In genomic region chr6:3307598-3308220, GRCm38 (mm10) we compare ENCODE assay signal across 8 mouse cellular contexts.
DNase-seq lines count a peak whose midpoint lies in the region; ATAC-seq and TF ChIP-seq lines count a peak whose summit lies in the region.
"Not testable (repeated sequence)": the region's sequence is repeated elsewhere in the genome, so short reads cannot be mapped to it uniquely, and the experiment has no call there.

No protein-coding gene starts in this region.

- not testable (repeated sequence) for H3K4me3 ChIP-seq in forebrain, postnatal 0 days (ENCODE audit: low read depth, low read length); liver, embryonic 11.5 days (ENCODE audit: low read depth, low read length)
- peak overlapping the region; percentile 27 for H3K4me3 ChIP-seq in hindbrain, embryonic 10.5 days
- peak overlapping the region; percentile 16; the same call in 1 of the 2 replicates for H3K4me3 ChIP-seq in kidney, embryonic 15.5 days (replicated peaks)

- DNase-seq in ES-CJ7 (ENCODE audit: low read depth, low spot score): peak; percentile 59
- peak; percentile 79 for DNase-seq in embryo, embryonic 10 days (ENCODE audit: low spot score)
- DNase-seq in forebrain, postnatal 0 days: peak; percentile 18
- DNase-seq in hindbrain, embryonic 10.5 days (ENCODE audit: low spot score): peak; percentile 65
- DNase-seq in liver, embryonic 11.5 days (ENCODE audit: low spot score): peak; percentile 38
- peak; percentile 65 for DNase-seq in mesoderm, embryonic 11.5 days (ENCODE audit: low read depth, low spot score)
- peak; percentile 6 for DNase-seq in retina, embryonic 14.5 days (ENCODE audit: low spot score)

- peak; percentile 20; the same call in 1 of the 2 replicates for ATAC-seq in forebrain, postnatal 0 days
- ATAC-seq in kidney, embryonic 15.5 days (replicated peaks; ENCODE audit: low FRiP score): peak; percentile 94
- ATAC-seq in liver, embryonic 11.5 days (replicated peaks; ENCODE audit: low FRiP score): peak; percentile 63; the same call in 1 of the 2 replicates

- not testable (repeated sequence) for H3K27me3 ChIP-seq in forebrain, postnatal 0 days (ENCODE audit: insufficient read depth, low read length); hindbrain, embryonic 10.5 days (ENCODE audit: insufficient read depth, poor library complexity, severe bottlenecking); kidney, embryonic 15.5 days; liver, embryonic 11.5 days (replicated peaks; ENCODE audit: control insufficient read depth, insufficient read depth, low read length)

- not testable (repeated sequence) for H3K36me3 ChIP-seq in forebrain, postnatal 0 days (ENCODE audit: insufficient read depth); hindbrain, embryonic 10.5 days; kidney, embryonic 15.5 days; liver, embryonic 11.5 days (ENCODE audit: control insufficient read depth, insufficient read depth, low read length)

- not testable (repeated sequence) for H3K9ac ChIP-seq in forebrain, postnatal 0 days; kidney, embryonic 15.5 days; liver, embryonic 11.5 days (ENCODE audit: low read depth, low read length)

- H3K4me1 ChIP-seq in forebrain, postnatal 0 days (ENCODE audit: insufficient read depth); hindbrain, embryonic 10.5 days (replicated peaks); kidney, embryonic 15.5 days; liver, embryonic 11.5 days (replicated peaks; ENCODE audit: control insufficient read depth, insufficient read depth, low read length): not testable (repeated sequence)

- 2% methylated on average over 11 of the region's 11 CpGs for WGBS in forebrain, postnatal 0 days
- WGBS in hindbrain, embryonic 10.5 days: under 1% methylated on average over 11 of the region's 11 CpGs
- under 1% methylated on average over 11 of the region's 11 CpGs for WGBS in kidney, embryonic 15.5 days
- WGBS in liver, embryonic 11.5 days: 7% methylated on average over 11 of the region's 11 CpGs

- H3K27ac ChIP-seq in forebrain, postnatal 0 days (ENCODE audit: low read depth, low read length); liver, embryonic 11.5 days (ENCODE audit: low read depth, low read length): not testable (repeated sequence)
- H3K27ac ChIP-seq in hindbrain, embryonic 10.5 days: peak overlapping the region; percentile 53
- 0 out of 2 replicates have a peak overlapping the region, but pooled peaks have one; percentile 22 for H3K27ac ChIP-seq in kidney, embryonic 15.5 days

- H3K4me2 ChIP-seq in forebrain, postnatal 0 days (ENCODE audit: low read depth): peak overlapping the region; percentile 23; the same call in 1 of the 2 replicates
- H3K4me2 ChIP-seq in kidney, embryonic 15.5 days: peak overlapping the region; percentile 48
- H3K4me2 ChIP-seq in liver, embryonic 11.5 days: not testable (repeated sequence)

- TF ChIP-seq CTCF in forebrain, postnatal 0 days (IDR thresholded peaks at IDR 0.05; ENCODE audit: low read depth): not testable (repeated sequence)

- not testable (repeated sequence) for H3K9me3 ChIP-seq in forebrain, postnatal 0 days (ENCODE audit: low read length); hindbrain, embryonic 10.5 days; kidney, embryonic 15.5 days (replicated peaks); liver, embryonic 11.5 days (ENCODE audit: control insufficient read depth, low read length)

Comparison
In these comparisons a context has a peak if more than half of its experiments do, and no peak if none do; other contexts are left out.
1. DNase-seq: peak in every context shown above with its lines; median percentile 79 in embryo, embryonic 10 days; 65 in hindbrain, embryonic 10.5 days; 65 in mesoderm, embryonic 11.5 days; 59 in ES-CJ7; 38 in liver, embryonic 11.5 days; 18 in forebrain, postnatal 0 days; 6 in retina, embryonic 14.5 days.
2. ATAC-seq: peak in every context shown above with its lines; median percentile 94 in kidney, embryonic 15.5 days; 63 in liver, embryonic 11.5 days; 20 in forebrain, postnatal 0 days.